Mouse (Mus musculus) ZHBTc4 (cell line): ENCODE measurements at regions not wholly inside any gene's neighbourhood (a gene's known extent, or its start where the extent isn't known, plus 50 kb on each side); places are given as distances from the start of the nearest gene placed in this dataset.

Source experiments
- DNase-seq: peaks from one replicate; pipeline ENCODE4 v3.0.0-alpha.2; 2011; ENCODE audit warnings: low read depth, low spot score

- no peak for DNase-seq
Measured at GRCm38 (mm10) chr1:35331602-35332339, 482.0 kb downstream of the Plekhb2 start.

GRCm38 (mm10) chr1:35332340-35332684 lies 482.5 kb downstream of the Plekhb2 start:
- DNase-seq: no peak

GRCm38 (mm10) chr1:35337647-35338046 lies 487.9 kb downstream of the Plekhb2 start:
- DNase-seq: no peak

- DNase-seq: no peak
Measured at GRCm38 (mm10) chr1:35338184-35338583, 488.4 kb downstream of the Plekhb2 start.

GRCm38 (mm10) chr1:35344539-35344938 lies 494.8 kb downstream of the Plekhb2 start:
- DNase-seq: no peak

GRCm38 (mm10) chr1:35348294-35348693 lies 498.5 kb downstream of the Plekhb2 start:
- DNase-seq: no peak

GRCm38 (mm10) chr1:35358981-35359380 lies 509.2 kb downstream of the Plekhb2 start:
- DNase-seq: peak; percentile 43

GRCm38 (mm10) chr1:35361465-35361864 lies 511.7 kb downstream of the Plekhb2 start:
- DNase-seq: no peak

- no peak for DNase-seq
Measured at GRCm38 (mm10) chr1:35362836-35363235, 513.1 kb downstream of the Plekhb2 start.

- DNase-seq: no peak
Measured at GRCm38 (mm10) chr1:35366559-35366958, 516.8 kb downstream of the Plekhb2 start.

GRCm38 (mm10) chr1:35372751-35373150 lies 523.0 kb downstream of the Plekhb2 start:
- no peak for DNase-seq

GRCm38 (mm10) chr1:35380633-35381385 lies 531.0 kb downstream of the Plekhb2 start:
- DNase-seq: no peak

- peak; percentile 88 for DNase-seq
Measured at GRCm38 (mm10) chr1:35385430-35385829, 535.7 kb downstream of the Plekhb2 start.

GRCm38 (mm10) chr1:35388181-35388580 lies 538.4 kb downstream of the Plekhb2 start:
- peak; percentile 79 for DNase-seq

GRCm38 (mm10) chr1:35390371-35390770 lies 540.6 kb downstream of the Plekhb2 start:
- no peak for DNase-seq

- DNase-seq: no peak
Measured at GRCm38 (mm10) chr1:35390858-35391586, 541.2 kb downstream of the Plekhb2 start.

GRCm38 (mm10) chr1:35393550-35394118 lies 543.9 kb downstream of the Plekhb2 start:
- DNase-seq: no peak

- DNase-seq: no peak
Measured at GRCm38 (mm10) chr1:35400674-35401359, 551.0 kb downstream of the Plekhb2 start.

GRCm38 (mm10) chr1:35402995-35403394 lies 553.2 kb downstream of the Plekhb2 start:
- DNase-seq: no peak

GRCm38 (mm10) chr1:35405418-35405817 lies 555.6 kb downstream of the Plekhb2 start:
- DNase-seq: no peak

- peak; percentile 11 for DNase-seq
Measured at GRCm38 (mm10) chr1:35415646-35416045, 565.9 kb downstream of the Plekhb2 start.
